Mouse (Mus musculus) thymus, postnatal 36 days (tissue): ENCODE data around the gene Plscr4.

ENCODE experiments used
- DNase-seq, 2 experiments: peaks; one replicate each; pipeline ENCODE4 v3.0.0; 2022; ENCODE audit warnings: mixed read lengths in 2 of 2

Gene Plscr4

DNA sequence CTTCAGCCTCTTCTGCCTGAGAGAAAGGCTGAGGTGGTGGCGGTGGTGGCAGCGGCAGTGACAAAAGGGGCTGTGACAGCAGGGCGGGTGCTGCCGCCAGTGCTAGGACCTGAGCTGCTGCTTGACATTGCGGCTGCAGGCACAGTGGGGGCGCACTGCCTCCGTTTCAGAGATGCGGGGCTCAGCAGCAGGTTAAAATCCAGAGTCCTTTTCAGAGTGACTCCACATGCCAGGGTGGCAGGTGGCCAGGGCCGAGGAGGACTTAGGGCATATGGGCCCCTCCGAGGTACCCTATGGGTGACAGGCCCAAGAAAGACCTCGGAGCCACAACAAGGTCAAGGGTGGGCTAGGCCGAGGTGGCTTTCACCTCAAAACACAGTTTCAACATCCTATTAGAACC is 59.9 kb downstream of the Plscr4 start:
- peak in 1 of 2 experiments; percentile 5 for DNase-seq

DNA sequence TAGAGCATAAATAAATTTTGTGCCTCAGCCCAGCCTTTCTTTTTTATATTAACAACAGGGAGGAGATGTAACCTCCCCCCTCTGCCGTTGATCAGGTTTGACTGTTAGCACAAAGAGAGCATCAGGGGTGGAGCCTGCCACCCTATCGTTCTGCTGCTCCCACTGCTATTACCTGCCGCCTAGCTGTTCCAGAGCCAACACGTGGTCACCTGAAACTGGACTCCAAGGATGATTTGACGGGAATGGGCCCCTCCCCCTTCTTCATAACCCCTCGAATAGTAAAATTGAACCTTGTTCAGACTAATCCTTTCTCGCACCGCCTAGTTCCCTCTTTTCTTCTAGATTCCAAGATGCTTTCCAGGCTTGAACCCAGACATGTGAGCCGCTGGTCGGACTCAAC is 63.6 kb downstream of the Plscr4 start:
- DNase-seq, result no peak

GRCm38 (mm10) chr9:92524506-92524905 is 67.3 kb downstream of the Plscr4 start:
- DNase-seq, result no peak

GRCm38 (mm10) chr9:92530055-92530454 is 72.9 kb downstream of the Plscr4 start:
- no peak for DNase-seq

DNA sequence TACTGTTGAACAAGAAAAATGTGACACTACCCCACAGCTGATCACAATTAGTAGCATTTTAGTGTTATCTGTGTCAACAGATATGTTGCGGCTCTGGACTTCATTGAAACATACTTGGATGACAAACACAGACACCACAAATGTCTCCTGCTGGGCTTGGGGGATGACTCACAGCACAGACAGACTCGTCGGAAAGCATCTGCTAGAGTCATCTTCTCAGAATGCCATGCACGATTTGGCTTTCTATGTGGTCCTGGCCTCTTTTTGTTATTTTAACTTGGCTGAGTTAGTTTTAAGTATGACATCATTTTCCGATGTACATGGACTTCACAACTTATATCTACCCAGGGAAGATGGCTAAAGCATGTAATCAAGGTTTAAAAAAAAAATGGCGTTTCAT is 80.6 kb downstream of the Plscr4 start:
- DNase-seq, result no peak

GRCm38 (mm10) chr9:92538216-92538615 is 81.0 kb downstream of the Plscr4 start:
- no peak for DNase-seq
